Mouse (Mus musculus): ENCODE measurements at regions not wholly inside any gene's neighbourhood (a gene's known extent, or its start where the extent isn't known, plus 50 kb on each side); places are given as distances from the start of the nearest gene placed in this dataset. TPM values are rescaled to one million over a fixed set of nuclear protein-coding genes. Genes with fewer than 3 reads are reported as not detected.

Small RNA genes in the stretch of these regions (microRNA-seq; reads per million reads assigned to microRNA genes)
- not detected for gene Gm44497

All from forebrain, embryonic 14.5 days (tissue).